16 mouse cellular contexts compared by ENCODE assay signal in genomic region chr15:68508190-68508589, GRCm38 (mm10).
"Had no signal": no experiment of that assay in that cellular context is flagged by ENCODE, and none has a peak within 500 bp of the region (broad histone marks: within the 10 kb centered on the region; RNA-seq: fewer than 3 reads in every experiment).

No protein-coding gene starts in this region.

- H3K27me3 ChIP-seq: limb, embryonic 12.5 days; liver, embryonic 13.5 days; neural tube, embryonic 15.5 days had no signal

- H3K9me3 ChIP-seq: limb, embryonic 12.5 days; liver, embryonic 13.5 days; midbrain, embryonic 10.5 days; neural tube, embryonic 15.5 days had no signal

- DNase-seq: liver; liver, embryonic 13.5 days; liver, postnatal 0 days; lung, postnatal 14 days; midbrain, embryonic 14.5 days; right cerebral cortex, postnatal 4 days; spleen, adult 18-20 months; thymus, adult 18-20 months; thymus, postnatal 14 days had no signal

- H3K27ac ChIP-seq: left cerebral cortex, adult 2 months; limb, embryonic 12.5 days; liver, embryonic 13.5 days; midbrain, embryonic 10.5 days; neural tube, embryonic 15.5 days had no signal

- H3K36me3 ChIP-seq: limb, embryonic 12.5 days; liver, embryonic 13.5 days; midbrain, embryonic 10.5 days; neural tube, embryonic 15.5 days had no signal

- H3K9ac ChIP-seq: limb, embryonic 12.5 days; liver, embryonic 13.5 days; liver, postnatal 0 days; neural tube, embryonic 15.5 days had no signal

- H3K4me2 ChIP-seq: limb, embryonic 12.5 days; liver, embryonic 13.5 days; neural tube, embryonic 15.5 days had no signal

- H3K4me3 ChIP-seq: left cerebral cortex, adult 2 months; limb, embryonic 12.5 days; liver, embryonic 13.5 days; midbrain, embryonic 10.5 days; myocyte; neural tube, embryonic 15.5 days had no signal

- ATAC-seq: inflammation-experienced regulatory T-cells, adult 6 months; intestine, postnatal 0 days; liver, postnatal 0 days had no signal

- H3K4me1 ChIP-seq: limb, embryonic 12.5 days; liver, embryonic 13.5 days had no signal
